Mouse (Mus musculus) cerebral cortex, adult 2 months (tissue): ENCODE results near the gene Ttll10.

Experiments
- WGBS: fragments of 180-500 bp; shearing (Covaris S2); methylation state at CpG from one replicate; pipeline ENCODE4 v1.1.7; 2018; 5-methylcytosine and 5-hydroxymethylcytosine counted together

Gene Ttll10

DNA sequence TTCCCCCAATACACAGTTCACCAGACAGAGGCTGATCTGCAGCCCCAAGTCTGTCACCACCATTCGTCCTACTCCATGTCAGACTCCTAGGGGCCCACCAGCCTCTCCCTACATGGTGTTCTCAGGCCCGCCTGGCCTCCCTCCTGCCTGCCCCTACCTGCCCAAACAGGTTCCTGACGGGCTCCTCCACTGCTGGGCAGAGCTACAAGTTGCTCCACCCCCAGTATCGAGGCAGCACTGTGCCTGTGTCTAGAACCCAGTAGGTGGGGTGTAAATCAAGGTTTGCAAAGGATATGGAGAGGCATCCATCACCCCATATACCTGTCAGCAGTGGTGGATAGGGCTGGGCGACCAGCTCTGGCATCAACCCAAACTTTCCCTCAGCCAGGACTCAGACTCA, at the start of gene Ttll10:
Gene Ttll10, minus strand, starts transcription at position 154 of the 400 bp plus-strand sequence.
- 68% methylated on average over 5 of the region's 5 CpGs for WGBS

DNA sequence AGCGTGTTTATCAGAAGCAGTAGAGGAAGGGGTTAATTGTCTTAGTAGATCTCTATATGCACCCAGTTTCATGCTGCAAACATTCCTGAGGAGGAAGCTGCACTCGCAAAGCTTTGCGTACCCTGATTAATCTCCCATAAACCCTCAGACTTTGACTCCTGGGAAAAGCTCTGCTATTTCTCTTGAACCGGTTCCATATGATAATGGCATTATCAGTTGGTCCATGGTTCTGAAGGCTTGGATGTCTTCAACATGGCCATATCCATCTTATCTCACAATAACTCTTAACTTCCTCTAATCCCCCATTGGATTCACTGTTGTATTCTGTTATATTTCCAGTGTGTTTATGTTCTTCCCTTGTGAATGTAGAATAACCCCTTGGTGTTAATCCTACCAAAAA, 44.1 kb upstream of the Ttll10 start:
- WGBS: 86% methylated on average over 4 of the region's 4 CpGs

DNA sequence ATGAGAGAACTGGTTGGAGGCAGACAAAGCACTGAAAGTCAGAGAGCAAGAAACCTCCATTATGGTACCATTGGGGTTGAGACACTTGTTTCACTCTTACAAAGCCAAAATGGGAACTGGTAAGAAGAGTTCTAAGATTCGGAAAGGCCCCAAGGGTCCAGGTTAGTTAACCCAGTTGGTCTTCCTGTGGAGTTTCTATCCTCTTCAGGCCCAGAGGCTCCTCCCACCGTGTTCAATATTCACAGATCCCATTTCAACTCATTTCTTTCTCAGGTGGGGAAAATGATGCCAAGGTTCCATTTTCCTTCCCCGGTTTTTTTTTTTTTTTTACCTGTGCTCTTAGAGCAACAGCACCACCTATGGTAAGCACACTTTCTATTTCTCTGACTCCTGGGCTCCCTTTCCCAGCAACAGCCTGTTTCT, 42.3 kb upstream of the Ttll10 start:
- WGBS: 38% methylated on average over 3 of the region's 3 CpGs

DNA sequence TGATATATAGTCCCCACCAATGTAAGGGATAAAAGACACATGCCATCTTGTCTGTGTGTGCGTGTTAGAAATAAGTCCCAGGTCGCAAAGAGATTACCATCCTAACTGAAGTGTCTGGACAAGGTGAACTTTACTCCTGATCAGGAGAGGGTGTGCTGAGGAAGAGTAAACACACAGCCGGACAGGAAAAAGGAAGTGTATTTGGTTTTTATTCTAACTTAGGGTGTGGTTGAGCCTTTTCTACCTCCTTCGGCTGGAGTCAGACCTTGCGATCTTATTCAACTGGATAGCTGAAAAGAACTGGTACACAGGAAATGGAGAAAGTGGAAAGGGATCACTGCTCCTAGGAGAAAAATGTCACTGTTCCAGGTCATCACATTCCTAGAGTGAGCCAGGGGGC, 41.3 kb upstream of the Ttll10 start:
- 91% methylated on average over 5 of the region's 5 CpGs for WGBS

- WGBS: 81% methylated on average over 6 of the region's 6 CpGs
Observed at GRCm38 (mm10) chr4:156099427-156099826, 40.2 kb upstream of the Ttll10 start.

DNA sequence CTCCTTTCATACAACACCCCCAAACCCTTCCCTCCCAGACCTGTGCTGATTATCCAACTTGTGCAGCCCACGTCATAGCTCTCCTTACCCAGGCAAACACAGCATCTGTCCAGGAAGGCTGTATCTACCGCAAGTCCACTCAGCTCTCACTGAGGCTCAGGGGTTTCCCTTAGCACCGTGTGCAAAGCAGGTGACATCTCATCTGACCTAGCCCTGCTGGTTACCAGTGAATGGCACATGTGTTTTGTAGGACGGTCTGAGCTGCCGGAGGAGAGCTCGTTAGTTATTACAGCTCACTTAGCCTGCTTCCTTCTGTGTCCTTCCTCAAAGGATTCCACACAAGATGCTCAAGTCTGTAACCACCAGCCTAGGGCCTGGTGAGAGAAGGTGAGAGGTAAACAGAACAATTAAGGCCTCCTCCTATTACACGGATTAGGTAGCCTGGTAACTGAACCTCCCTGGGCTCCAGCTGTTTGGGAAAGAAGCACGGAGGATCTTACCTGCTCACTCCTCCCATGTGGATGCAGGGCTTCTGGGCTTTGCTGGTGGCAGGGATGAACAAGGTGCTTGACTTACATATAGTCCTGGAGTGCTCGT, 38.7 kb upstream of the Ttll10 start:
- 70% methylated on average over 9 of the region's 9 CpGs for WGBS

GRCm38 (mm10) chr4:156096191-156096590, 37.0 kb upstream of the Ttll10 start:
- 94% methylated on average over 1 of the region's 1 CpGs for WGBS

DNA sequence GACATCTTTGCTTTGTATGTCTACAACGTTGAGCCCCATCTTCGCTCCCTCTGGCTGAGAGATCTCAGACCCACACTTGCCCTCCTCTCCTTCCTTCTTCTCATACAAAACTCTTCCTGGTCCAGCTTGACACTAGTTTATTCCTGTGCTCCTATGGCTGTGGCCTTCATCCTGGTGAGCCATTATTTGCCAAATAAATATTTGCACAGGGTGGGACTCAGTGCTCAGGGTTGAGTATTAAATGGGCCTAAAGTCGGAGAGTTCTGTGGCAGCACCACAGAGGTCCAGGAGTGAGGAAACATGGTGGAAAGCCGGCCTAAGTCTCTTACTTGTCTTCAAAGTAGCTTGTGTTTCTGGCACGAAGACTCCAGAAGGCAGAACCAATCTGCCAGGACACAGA, 34.5 kb upstream of the Ttll10 start:
- 90% methylated on average over 5 of the region's 5 CpGs for WGBS

GRCm38 (mm10) chr4:156092765-156093164, 33.6 kb upstream of the Ttll10 start:
- WGBS: 89% methylated on average over 1 of the region's 1 CpGs

DNA sequence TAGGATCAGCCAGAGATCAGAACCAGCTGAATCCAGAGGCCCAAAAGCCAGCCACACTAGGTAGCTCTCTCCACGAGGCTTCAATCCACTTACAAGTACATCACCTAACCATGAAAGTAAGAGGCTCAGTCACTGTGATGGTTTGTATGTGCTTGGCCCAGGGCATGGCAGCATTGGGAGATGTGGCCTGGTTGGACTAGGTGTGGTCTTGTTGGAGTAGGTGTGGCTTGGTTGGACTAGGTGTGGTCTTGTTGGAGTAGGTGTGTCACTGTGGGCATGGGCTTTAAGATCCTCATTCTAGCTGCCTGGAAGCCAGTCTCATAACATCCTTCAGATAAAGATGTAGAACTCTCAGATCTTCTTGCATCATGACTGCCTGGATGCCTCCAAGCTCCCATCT, 32.0 kb upstream of the Ttll10 start:
- WGBS: 82% methylated on average over 1 of the region's 1 CpGs

GRCm38 (mm10) chr4:156087398-156088087, 28.3 kb upstream of the Ttll10 start:
- 55% methylated on average over 5 of the region's 5 CpGs for WGBS

GRCm38 (mm10) chr4:156085256-156085655, 26.0 kb upstream of the Ttll10 start:
- 88% methylated on average over 8 of the region's 8 CpGs for WGBS

DNA sequence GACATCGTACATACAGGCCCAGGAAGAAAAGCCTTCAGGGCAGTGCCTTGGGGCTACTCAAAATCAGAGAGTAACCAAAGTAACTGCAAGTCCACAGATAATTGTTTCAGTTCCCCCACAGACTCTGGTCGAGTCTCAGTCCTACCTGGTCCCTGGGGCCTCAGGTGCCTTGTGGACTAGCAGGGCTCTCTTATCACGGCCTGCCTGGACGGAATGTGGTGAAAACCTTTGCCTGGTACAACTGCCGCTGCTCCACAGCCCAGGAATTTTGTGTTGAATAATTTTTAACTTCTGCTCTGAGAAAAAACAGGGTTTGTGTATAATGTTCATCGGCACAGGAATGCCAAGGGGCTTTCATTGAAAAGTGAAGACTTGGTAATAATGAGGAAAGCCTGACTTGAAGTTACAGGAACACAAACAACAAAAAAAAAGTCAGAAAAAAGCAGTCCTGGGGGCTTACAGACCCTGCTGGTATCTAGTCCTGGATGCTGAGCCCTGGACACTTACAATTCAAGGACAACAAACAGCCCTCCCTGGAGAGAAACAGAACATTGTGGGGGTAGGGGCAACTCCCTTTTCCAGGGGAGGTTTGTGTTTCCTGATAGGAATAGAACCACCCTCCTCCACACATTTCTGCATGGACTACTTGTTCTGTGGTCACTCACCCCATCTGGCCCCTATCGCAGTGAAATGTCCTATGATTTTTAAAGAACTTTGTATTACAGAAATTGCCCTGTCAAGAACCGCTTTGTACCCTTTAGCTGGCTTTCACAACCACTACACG, 25.1 kb upstream of the Ttll10 start:
- 88% methylated on average over 9 of the region's 9 CpGs for WGBS

DNA sequence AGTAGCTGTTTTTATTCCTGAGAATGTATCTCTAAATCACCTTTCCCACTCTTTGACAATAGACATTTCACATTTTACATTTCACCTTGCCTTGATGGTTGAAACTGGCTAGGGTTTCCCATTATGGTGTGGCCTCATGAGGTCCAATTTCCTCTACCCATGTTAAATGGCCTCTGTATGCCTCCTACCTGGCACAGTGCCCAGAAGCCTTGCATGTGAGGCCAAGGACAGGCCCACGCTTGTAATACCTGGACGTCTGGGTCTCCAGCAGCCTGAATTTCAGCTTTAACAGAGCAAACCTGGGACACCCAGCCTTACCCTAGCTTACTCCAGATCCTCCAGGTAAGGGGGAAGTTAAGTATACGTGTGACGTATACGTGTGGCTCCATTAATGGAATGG, 24.1 kb upstream of the Ttll10 start:
- 86% methylated on average over 5 of the region's 5 CpGs for WGBS

DNA sequence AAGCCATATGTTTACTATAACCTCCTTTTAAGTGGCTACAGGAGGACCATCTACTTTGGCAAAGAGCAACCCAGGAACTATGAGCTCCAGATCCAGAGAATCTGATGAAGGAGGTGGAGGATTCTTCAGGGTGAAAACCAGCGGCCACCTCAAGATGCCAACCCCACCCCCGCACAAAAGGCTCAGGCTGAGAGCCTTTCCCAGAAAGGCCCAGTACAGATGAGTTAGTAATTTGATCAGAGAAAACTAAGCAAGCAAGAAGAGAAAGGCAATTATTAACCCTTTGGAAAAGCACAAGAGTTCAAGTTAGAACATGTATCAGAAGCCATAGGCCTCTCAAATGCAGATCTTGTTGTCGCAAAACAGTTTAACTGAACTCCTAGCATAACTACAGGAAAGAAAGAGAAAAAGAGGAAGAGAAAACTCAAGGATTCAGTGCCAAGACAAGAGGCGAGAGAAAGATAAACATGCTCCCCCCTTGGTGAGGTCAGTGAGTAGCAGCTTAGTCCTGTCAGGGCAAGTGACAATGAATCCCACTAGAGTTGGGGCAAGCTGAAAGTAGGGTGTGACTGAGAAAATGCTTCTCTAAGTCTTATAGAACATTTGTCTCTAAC, 23.5 kb upstream of the Ttll10 start:
- 79% methylated on average over 4 of the region's 4 CpGs for WGBS

- 4% methylated on average over 58 of the region's 58 CpGs for WGBS
Observed at GRCm38 (mm10) chr4:156077499-156078301, 18.5 kb upstream of the Ttll10 start.

- 47% methylated on average over 8 of the region's 8 CpGs for WGBS
Observed at GRCm38 (mm10) chr4:156076911-156077382, 17.7 kb upstream of the Ttll10 start.

DNA sequence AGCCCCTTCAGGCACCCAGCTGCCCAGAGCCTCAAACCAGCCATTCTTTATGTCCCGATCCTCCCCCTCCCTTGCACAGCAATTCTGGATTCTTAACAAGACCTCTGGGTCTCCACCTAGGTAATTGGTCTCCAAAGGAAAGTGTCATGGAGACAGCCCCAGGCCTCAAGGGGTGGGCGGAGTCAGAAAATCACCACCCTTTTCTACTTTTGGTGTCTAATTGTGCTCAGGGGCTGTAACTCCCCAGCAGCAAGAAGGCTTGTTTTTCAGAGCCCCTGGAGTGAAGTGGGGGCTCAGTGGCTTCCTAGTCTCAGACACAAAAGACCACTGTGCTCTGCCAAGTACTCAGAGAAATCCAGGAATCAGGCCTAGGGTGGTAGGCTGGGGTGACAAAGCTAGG, 11.5 kb upstream of the Ttll10 start:
- WGBS: 84% methylated on average over 2 of the region's 2 CpGs

DNA sequence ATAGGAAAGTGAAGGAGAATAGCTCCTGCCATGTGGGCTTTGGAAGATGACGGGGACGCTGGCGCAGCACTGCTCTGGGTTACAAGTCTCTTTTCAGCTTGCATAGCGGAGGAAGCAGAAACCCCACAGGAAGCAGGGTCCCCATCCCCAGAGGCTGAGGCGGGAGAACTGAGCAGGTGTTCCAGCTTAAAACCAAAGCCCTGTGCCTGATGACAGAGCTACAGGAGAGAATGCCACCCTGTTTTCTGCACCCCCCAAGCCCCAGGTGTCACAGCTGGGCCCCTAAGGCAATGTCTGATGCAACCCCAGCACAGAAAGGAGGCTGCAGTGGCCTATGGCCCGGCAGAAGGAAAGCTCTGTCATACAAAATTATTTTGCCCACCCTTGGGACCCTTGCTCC, 11.1 kb upstream of the Ttll10 start:
- 70% methylated on average over 6 of the region's 6 CpGs for WGBS

GRCm38 (mm10) chr4:156069701-156070100, 10.5 kb upstream of the Ttll10 start:
- WGBS: 98% methylated on average over 8 of the region's 8 CpGs

- WGBS: 78% methylated on average over 5 of the region's 5 CpGs
Observed at GRCm38 (mm10) chr4:156067256-156067949, 8.2 kb upstream of the Ttll10 start.
